ENCODE assay signal across 9 mouse cellular contexts in genomic region chr1:78864351-78864750, GRCm38 (mm10). TPM values are rescaled to one million over a fixed set of nuclear protein-coding genes. Genes with fewer than 3 reads are reported as not detected.
DNase-seq lines count a peak whose midpoint lies in the region; ATAC-seq and TF ChIP-seq lines count a peak whose summit lies in the region.
"Had no signal": no experiment of that assay in that cellular context is flagged by ENCODE, and none has a peak within 500 bp of the region (broad histone marks: within the 10 kb centered on the region; RNA-seq: fewer than 3 reads in every experiment).

No protein-coding gene starts in this region.

- H3K4me2 ChIP-seq in stomach, embryonic 15.5 days, result no peak overlapping the region
- no peak overlapping the region for H3K4me2 ChIP-seq in stomach, postnatal 0 days (replicated peaks; ENCODE audit: low read depth)
- H3K4me2 ChIP-seq: hindbrain, embryonic 15.5 days had no signal

- H3K36me3 ChIP-seq in stomach, embryonic 15.5 days, result no peaks in the 10 kb centered on the region
- no peaks in the 10 kb centered on the region for H3K36me3 ChIP-seq in stomach, postnatal 0 days (ENCODE audit: control insufficient read depth, insufficient read depth, low read length)
- H3K36me3 ChIP-seq in hindbrain, embryonic 10.5 days, result no peaks in the 10 kb centered on the region
- H3K36me3 ChIP-seq: hindbrain, embryonic 15.5 days had no signal

- no peak for ATAC-seq in stomach, embryonic 15.5 days (ENCODE audit: insufficient read depth, low FRiP score, low read depth)
- ATAC-seq in stomach, postnatal 0 days (ENCODE audit: low FRiP score, low TSS enrichment), result no peak

- DNase-seq in stomach, postnatal 0 days (ENCODE audit: low spot score), result no peak
- peak; percentile 98 for DNase-seq in heart, adult 11 months
- peak; percentile 92 for DNase-seq in kidney, adult 9 months
- DNase-seq in ovary, postnatal 36 days (ENCODE audit: low spot score), result peak; percentile 36
- DNase-seq in frontal cortex, postnatal 14 days (ENCODE audit: low spot score in 2 of 2), result no peak
- no peak for DNase-seq in natural killer cell, adult 2 months (ENCODE audit: low spot score in 2 of 2)
- no peak for DNase-seq in hindbrain, embryonic 10.5 days (ENCODE audit: low spot score)

- H3K9me3 ChIP-seq in stomach, embryonic 15.5 days, result no peaks in the 10 kb centered on the region
- H3K9me3 ChIP-seq in stomach, postnatal 0 days (ENCODE audit: control insufficient read depth, low read length), result no peaks in the 10 kb centered on the region
- H3K9me3 ChIP-seq in hindbrain, embryonic 10.5 days, result no peaks in the 10 kb centered on the region
- H3K9me3 ChIP-seq: hindbrain, embryonic 15.5 days had no signal

- 47% methylated on average over 6 of the region's 6 CpGs for WGBS in stomach, embryonic 15.5 days
- 44% methylated on average over 6 of the region's 6 CpGs for WGBS in stomach, postnatal 0 days
- WGBS in hindbrain, embryonic 10.5 days, result 82% methylated on average over 6 of the region's 6 CpGs

- TF ChIP-seq EP300 in stomach, postnatal 0 days (optimal IDR thresholded peaks at IDR 0.05), result no peak

- H3K9ac ChIP-seq in stomach, embryonic 15.5 days, result no peak overlapping the region
- no peak overlapping the region for H3K9ac ChIP-seq in stomach, postnatal 0 days (ENCODE audit: low read length)
- H3K9ac ChIP-seq: hindbrain, embryonic 15.5 days had no signal

- no peak overlapping the region for H3K4me3 ChIP-seq in stomach, embryonic 15.5 days (replicated peaks)
- no peak overlapping the region for H3K4me3 ChIP-seq in stomach, postnatal 0 days (ENCODE audit: low read depth, low read length)
- H3K4me3 ChIP-seq in hindbrain, embryonic 10.5 days, result no peak overlapping the region
- H3K4me3 ChIP-seq: hindbrain, embryonic 15.5 days had no signal

- no peaks in the 10 kb centered on the region for H3K27me3 ChIP-seq in stomach, embryonic 15.5 days (replicated peaks)
- H3K27me3 ChIP-seq in stomach, postnatal 0 days (ENCODE audit: control insufficient read depth, insufficient read depth, low read length), result no peaks in the 10 kb centered on the region
- no peaks in the 10 kb centered on the region for H3K27me3 ChIP-seq in hindbrain, embryonic 10.5 days (ENCODE audit: insufficient read depth, poor library complexity, severe bottlenecking)
- H3K27me3 ChIP-seq: hindbrain, embryonic 15.5 days had no signal

- no peak for TF ChIP-seq CTCF in stomach, postnatal 0 days (IDR thresholded peaks at IDR 0.05; ENCODE audit: low read depth)

- 0 out of 2 replicates have a peak overlapping the region, but pooled peaks have one; percentile 26 for H3K27ac ChIP-seq in stomach, embryonic 15.5 days
- no peak overlapping the region; the same call in 1 of the 2 replicates for H3K27ac ChIP-seq in stomach, postnatal 0 days (replicated peaks)
- H3K27ac ChIP-seq in hindbrain, embryonic 10.5 days, result no peak overlapping the region
- H3K27ac ChIP-seq: hindbrain, embryonic 15.5 days had no signal

- H3K4me1 ChIP-seq in stomach, embryonic 15.5 days, result no peaks in the 10 kb centered on the region
- H3K4me1 ChIP-seq in stomach, postnatal 0 days (replicated peaks; ENCODE audit: control insufficient read depth, insufficient read depth), result 0 out of 2 replicates have a peak, but pooled peaks cover 2% of the 10 kb centered on the region
- H3K4me1 ChIP-seq in hindbrain, embryonic 10.5 days (replicated peaks), result no peaks in the 10 kb centered on the region
- H3K4me1 ChIP-seq: hindbrain, embryonic 15.5 days had no signal

RNA-seq across cellular contexts. Expression of gene Kcne4, which starts 47.8 kb away (rescaled TPM):
- 8.0 and 8.1 TPM in 2 replicates for polyA plus RNA-seq in stomach, embryonic 15.5 days (2015; fragmentation: Nextera tagmentation; extraction: Ambion mirVana)
- 13.8 and 15.0 TPM in 2 replicates for polyA plus RNA-seq in stomach, postnatal 0 days (2015; fragmentation: Nextera tagmentation; extraction: Ambion mirVana)
- polyA plus RNA-seq in hindbrain, embryonic 10.5 days (2016; fragmentation: Nextera tagmentation; extraction: Ambion mirVana), result 0.12 and 1.2 TPM in 2 replicates

Comparison
In these comparisons a context has a peak if more than half of its experiments do, and no peak if none do; other contexts are left out.
1. DNase-seq: peak in heart, adult 11 months (single experiment), kidney, adult 9 months (single experiment) and ovary, postnatal 36 days (single experiment); none in stomach, postnatal 0 days (single experiment), frontal cortex, postnatal 14 days (0 of 2), natural killer cell, adult 2 months (0 of 2) and hindbrain, embryonic 10.5 days (single experiment).